Mouse (Mus musculus) effector memory CD4-positive, alpha-beta T cell, adult 5 months (primary cell): ENCODE results near the gene Lhcgr. TPM values are rescaled to one million over a fixed set of nuclear protein-coding genes. Genes with fewer than 3 reads are reported as not detected.

Experiments
- polyA plus RNA-seq: library from polyadenylated mRNA; unstranded; fragments of 100-300 nt; shearing (Covaris generic); gene quantifications from one replicate; pipeline ENCODE4 v1.2.1, GENCODE M21; 2017

The Lhcgr gene
- polyA plus RNA-seq, result not detected

GRCm38 (mm10) chr17:88791440-88792152, at the start of gene Lhcgr:
Gene Lhcgr, minus strand, starts transcription at chr17:88791990.

GRCm38 (mm10) chr17:88668452-88668851, 123.3 kb downstream of the Lhcgr start, which contains the start of gene Gtf2a1l:
Gene Gtf2a1l, plus strand, starts transcription at chr17:88668660.

Other genes with a start within 250 kb of the Lhcgr start
- 0.46 TPM for gene Ston1, start 194.3 kb downstream of the Lhcgr start, polyA plus RNA-seq
- gene Gtf2a1l, start 123.3 kb downstream of the Lhcgr start, polyA plus RNA-seq, result not detected